Mouse (Mus musculus) ES-E14 (cell line): ENCODE data around the gene Lmntd2. TPM values are rescaled to one million over a fixed set of nuclear protein-coding genes. Genes with fewer than 3 reads are reported as not detected.

Experiments used
- DNase-seq: peaks from one replicate; pipeline ENCODE4 v3.0.0-alpha.2; 2013; ENCODE audit warnings: low read depth, low spot score
- H3K27ac ChIP-seq: 2 replicates; pipeline ENCODE4 v1.5.1; 2012; ENCODE audit warnings: low read depth, mild to moderate bottlenecking, low read length, moderate library complexity, mixed read lengths; ENCODE audit not compliant: poor library complexity, insufficient read depth, severe bottlenecking
- H3K36me3 ChIP-seq: 2 replicates; pipeline ENCODE4 v1.6.1; 2012; ENCODE audit warnings: mild to moderate bottlenecking, low read length, moderate library complexity, mixed read lengths; ENCODE audit not compliant: control insufficient read depth, poor library complexity, insufficient read depth, severe bottlenecking
- H3K4me1 ChIP-seq, 2 experiments: fragments of 150-350 bp in 1 of 2; sonication (generic) in 1 of 2; 2 replicates each; pipeline ENCODE4 v1.6.1; 2012; ENCODE audit warnings: low read length in 2 of 2, mild to moderate bottlenecking in 1 of 2, mixed read lengths in 1 of 2; ENCODE audit not compliant: control insufficient read depth in 2 of 2, insufficient read depth in 2 of 2, poor library complexity in 1 of 2
- H3K4me3 ChIP-seq, 2 experiments: fragments of 150-350 bp in 1 of 2; sonication (generic) in 1 of 2; 2 replicates each; pipeline ENCODE4 v1.5.1; 2012; ENCODE audit warnings: low read length in 2 of 2, low read depth in 1 of 2, mild to moderate bottlenecking in 1 of 2, mixed read lengths in 1 of 2; ENCODE audit not compliant: insufficient read depth in 1 of 2, poor library complexity in 1 of 2, severe bottlenecking in 1 of 2
- H3K9ac ChIP-seq: 2 replicates; pipeline ENCODE4 v1.6.1; 2012; ENCODE audit warnings: low read depth, mild to moderate bottlenecking, low read length, mixed read lengths; ENCODE audit not compliant: poor library complexity, insufficient read depth, severe bottlenecking
- H3K9me3 ChIP-seq: fragments of 150-350 bp; sonication (generic); 2 replicates; pipeline ENCODE4 v1.6.1; 2012; ENCODE audit warnings: low read depth, mild to moderate bottlenecking, low read length; ENCODE audit not compliant: control insufficient read depth, insufficient read depth
- CHD2 ChIP-seq: IDR thresholded peaks from 2 replicates; pipeline ENCODE4 v1.6.1; 2014; ENCODE audit warnings: mild to moderate bottlenecking, low read depth, low read length, inconsistent platforms
- HCFC1 ChIP-seq: IDR thresholded peaks from 2 replicates; pipeline ENCODE4 v1.6.1; 2012; ENCODE audit warnings: low read length, inconsistent platforms, borderline replicate concordance; ENCODE audit not compliant: insufficient read depth
- MAFK ChIP-seq: IDR thresholded peaks from 2 replicates; pipeline ENCODE4 v1.6.1; 2014; ENCODE audit warnings: mild to moderate bottlenecking, low read depth, low read length, inconsistent platforms; ENCODE audit not compliant: insufficient read depth
- ZC3H11A ChIP-seq: IDR thresholded peaks from 2 replicates; pipeline ENCODE4 v1.6.1; 2012; ENCODE audit warnings: low read depth, mild to moderate bottlenecking, inconsistent platforms, low read length, borderline replicate concordance
- ZNF384 ChIP-seq: IDR thresholded peaks from 2 replicates; pipeline ENCODE4 v1.6.1; 2012; ENCODE audit warnings: low read depth, low read length, inconsistent platforms
- in situ Hi-C, 2 experiments: fragments of 600-800 bp; cut with MboI; formaldehyde crosslinking; loops; one replicate each; pipeline ENCODE4 v1.15.1; 2025; ENCODE audit warnings: low sequenced_read_pairs in 2 of 2, inconsistent platforms in 1 of 2; ENCODE audit not compliant: unreplicated experiment in 2 of 2
- total RNA-seq: library from RNA; depleted of rRNA; stranded (reverse); fragments of 300-350 nt; gene quantifications from 2 replicates; pipeline ENCODE4 v1.2.3, GENCODE M21; 2012

Gene Lmntd2
- total RNA-seq, 1 experiment, result 4.0 TPM

- TF ChIP-seq MAFK (no peak), ZNF384 (no peak)
- H3K36me3 ChIP-seq, result peaks cover 18% of the 10 kb centered on the region
- peaks cover 3 to 43% of the 10 kb centered on the region in 2 experiments; a peak in 3 of 4 replicates for H3K4me1 ChIP-seq
- H3K9ac ChIP-seq, result no peak overlapping the region
- H3K9me3 ChIP-seq, result no peaks in the 10 kb centered on the region
- H3K4me3 ChIP-seq, result no peak overlapping the region
- no peak for DNase-seq
- in situ Hi-C loops, result no loop called here
- H3K27ac ChIP-seq, result no peak overlapping the region
Measured at GRCm38 (mm10) chr7:141217343-141218013, 3.6 kb upstream of the Lmntd2 start.

- no peak for DNase-seq
- Histone ChIP-seq H3K36me3 (peaks cover 18% of the 10 kb centered on the region), H3K4me1 (peaks cover 3 to 40% of the 10 kb centered on the region in 2 experiments; a peak in 3 of 4 replicates), H3K4me3 (peak overlapping the region in 1 of 2 experiments; percentile 99; a peak in 3 of 4 replicates), H3K9ac (no peak overlapping the region), H3K9me3 (no peaks in the 10 kb centered on the region), H3K27ac (no peak overlapping the region)
- TF ChIP-seq ZNF384 (no peak), HCFC1 (no peak), CHD2 (no peak)
- in situ Hi-C loops, result no loop called here
Measured at GRCm38 (mm10) chr7:141216894-141217293, 3.0 kb upstream of the Lmntd2 start.

- Histone ChIP-seq H3K4me1 (peaks cover 3 to 38% of the 10 kb centered on the region in 2 experiments; a peak in 3 of 4 replicates), H3K9me3 (no peaks in the 10 kb centered on the region)
- no peak for DNase-seq
Measured at GRCm38 (mm10) chr7:141215880-141216733, 2.2 kb upstream of the Lmntd2 start.

GRCm38 (mm10) chr7:141215101-141215879, 1.4 kb upstream of the Lmntd2 start, which contains the start of gene Rassf7:
Rassf7 (plus strand) TSS chr7:141215860.
- H3K9ac ChIP-seq, result peak within 1 kb of the TSS; percentile 85
- H3K27ac ChIP-seq, result peak within 1 kb of the TSS; percentile 95
- peaks cover 18% of the 10 kb centered on the region for H3K36me3 ChIP-seq
- peak within 1 kb of the TSS; percentile 89 to 99 for H3K4me3 ChIP-seq
- H3K9me3 ChIP-seq, result no peaks in the 10 kb centered on the region
- H3K4me1 ChIP-seq, result peaks cover 3 to 36% of the 10 kb centered on the region in 2 experiments; a peak in 3 of 4 replicates
- in situ Hi-C loops, result no loop called here
- peak; percentile 99 for DNase-seq
- TF ChIP-seq HCFC1 (peak; percentile 40; the same call in 1 of the 2 replicates), ZNF384 (no peak), MAFK (no peak), ZC3H11A (no peak), CHD2 (peak; percentile 30; the same call in 1 of the 2 replicates)

More at GRCm38 (mm10) chr7:141215880-141216733, 2.2 kb upstream of the Lmntd2 start:
- Histone ChIP-seq H3K27ac (peak overlapping the region; percentile 79), H3K9ac (peak overlapping the region; percentile 85), H3K4me3 (peak overlapping the region; percentile 89 to 99), H3K36me3 (peaks cover 18% of the 10 kb centered on the region)
- TF ChIP-seq ZNF384 (no peak), MAFK (no peak), ZC3H11A (no peak), HCFC1 (no peak; the same call in 1 of the 2 replicates), CHD2 (no peak)
- in situ Hi-C loops, result no loop called here
